Mouse (Mus musculus): Measurements from ENCODE around the gene Vmn1r55. TPM values are rescaled to one million over a fixed set of nuclear protein-coding genes. Genes with fewer than 3 reads are reported as not detected.
A peak's percentile ranks its signal among the peaks of the same experiment; 100 is the strongest.
"Not testable (repeated sequence)": the region's sequence is repeated elsewhere in the genome, so short reads cannot be mapped to it uniquely, and the experiment has no call there.

Vmn1r55 gene
- polyA plus RNA-seq, 1 experiment from 2014 or later = 0.04 TPM

- Histone ChIP-seq H3K27me3 (ENCODE audit: control insufficient read depth, insufficient read depth, low read length) (no peaks in the 10 kb centered on the region), H3K4me2 (ENCODE audit: low read depth, low read length) (no peak overlapping the region), H3K9me3 (ENCODE audit: control insufficient read depth, low read length) (no peaks in the 10 kb centered on the region), H3K4me3 (ENCODE audit: low read depth, low read length) (no peak overlapping the region), H3K9ac (replicated peaks; ENCODE audit: low read depth, low read length) (no peak overlapping the region), H3K4me1 (ENCODE audit: control insufficient read depth, insufficient read depth, low read length) (peaks cover 12% of the 10 kb centered on the region; the same call in 1 of the 2 replicates), H3K27ac (ENCODE audit: low read depth, low read length) (no peak overlapping the region), H3K36me3 (ENCODE audit: control insufficient read depth, insufficient read depth, low read length) (0 out of 2 replicates have a peak, but pooled peaks cover 7% of the 10 kb centered on the region)
- ATAC-seq (ENCODE audit: low read depth) = no peak
- WGBS = 92% methylated on average over 1 of the region's 1 CpGs
Measured at GRCm38 (mm10) chr7:5085512-5085911, 64.0 kb downstream of the Vmn1r55 start.

DNA sequence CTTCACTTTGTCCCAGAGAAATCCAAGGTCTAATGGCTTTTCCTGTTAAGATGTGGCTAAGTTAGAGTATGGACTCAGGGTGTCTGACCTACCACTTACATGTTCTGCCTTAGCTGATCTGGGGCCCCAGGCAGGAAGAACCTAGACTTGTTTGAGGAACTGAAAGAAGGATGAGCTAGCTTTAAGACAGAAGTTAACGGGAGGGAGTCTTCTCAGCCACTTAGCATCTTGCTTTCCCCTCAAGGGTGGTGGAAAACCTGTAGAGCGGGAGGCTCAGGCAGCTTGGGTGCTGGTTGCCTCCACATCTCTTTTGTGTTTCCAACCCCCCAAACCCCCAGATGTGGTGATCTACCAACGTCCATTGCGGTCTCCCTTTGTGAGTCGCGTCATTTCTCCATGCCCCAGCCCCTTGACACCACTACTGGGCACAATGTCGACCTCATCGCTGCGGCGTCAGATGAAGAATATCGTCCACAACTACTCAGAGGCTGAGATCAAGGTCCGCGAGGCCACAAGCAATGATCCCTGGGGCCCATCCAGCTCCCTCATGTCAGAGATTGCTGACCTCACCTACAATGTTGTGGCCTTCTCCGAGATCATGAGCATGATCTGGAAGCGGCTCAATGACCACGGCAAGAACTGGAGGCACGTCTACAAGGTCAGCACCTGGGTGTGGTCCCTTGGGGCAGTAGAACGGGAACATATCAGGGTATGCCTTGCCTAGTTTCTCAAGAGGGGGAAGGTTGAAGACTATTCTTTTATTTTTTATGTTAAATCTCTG lies 66.0 kb downstream of the Vmn1r55 start:
- H3K27ac ChIP-seq (ENCODE audit: low read depth, low read length) = no peak overlapping the region
- H3K9me3 ChIP-seq (ENCODE audit: control insufficient read depth, low read length) = no peaks in the 10 kb centered on the region
- H3K27me3 ChIP-seq (ENCODE audit: control insufficient read depth, insufficient read depth, low read length) = no peaks in the 10 kb centered on the region; the same call in 1 of the 2 replicates
- 96% methylated on average over 18 of the region's 18 CpGs for WGBS
- no peak overlapping the region for H3K9ac ChIP-seq (replicated peaks; ENCODE audit: low read depth, low read length)
- no peak overlapping the region for H3K4me2 ChIP-seq (ENCODE audit: low read depth, low read length)
- 0 out of 2 replicates have a peak, but pooled peaks cover 6% of the 10 kb centered on the region for H3K36me3 ChIP-seq (ENCODE audit: control insufficient read depth, insufficient read depth, low read length)
- H3K4me1 ChIP-seq (ENCODE audit: control insufficient read depth, insufficient read depth, low read length) = peaks cover 12% of the 10 kb centered on the region; the same call in 1 of the 2 replicates
- no peak for ATAC-seq (ENCODE audit: low read depth)
- H3K4me3 ChIP-seq (ENCODE audit: low read depth, low read length) = no peak overlapping the region

GRCm38 (mm10) chr7:5081939-5082338 lies 67.5 kb downstream of the Vmn1r55 start:
- WGBS = 97% methylated on average over 2 of the region's 2 CpGs
- Histone ChIP-seq H3K4me3 (ENCODE audit: low read depth, low read length) (no peak overlapping the region), H3K36me3 (ENCODE audit: control insufficient read depth, insufficient read depth, low read length) (peaks cover 22% of the 10 kb centered on the region), H3K9me3 (ENCODE audit: control insufficient read depth, low read length) (no peaks in the 10 kb centered on the region), H3K27ac (ENCODE audit: low read depth, low read length) (no peak overlapping the region), H3K27me3 (ENCODE audit: control insufficient read depth, insufficient read depth, low read length) (no peaks in the 10 kb centered on the region; the same call in 1 of the 2 replicates), H3K4me2 (ENCODE audit: low read depth, low read length) (peak overlapping the region; percentile 14; the same call in 1 of the 2 replicates), H3K4me1 (ENCODE audit: control insufficient read depth, insufficient read depth, low read length) (peaks cover 12% of the 10 kb centered on the region; the same call in 1 of the 2 replicates), H3K9ac (replicated peaks; ENCODE audit: low read depth, low read length) (no peak overlapping the region)
- ATAC-seq (ENCODE audit: low read depth) = no peak

DNA sequence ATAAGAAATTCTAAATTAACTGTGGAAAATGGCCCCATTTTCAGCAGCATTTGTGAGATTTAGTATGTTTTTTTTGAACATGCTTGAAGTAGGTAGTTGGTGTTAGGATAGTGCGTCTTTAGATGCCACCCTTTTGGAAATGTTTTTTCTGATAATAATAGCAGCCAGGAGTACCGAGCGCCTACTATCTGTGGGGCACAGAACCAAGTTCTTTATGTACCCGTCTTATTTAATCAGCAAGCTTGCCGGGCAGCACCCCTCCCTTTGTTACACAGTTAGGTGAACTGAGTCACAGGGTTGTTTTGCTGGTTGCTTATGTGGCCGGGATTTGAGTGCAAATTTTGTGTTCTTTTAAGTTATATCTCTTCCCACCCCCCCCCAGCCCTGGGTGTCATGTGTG lies 68.2 kb downstream of the Vmn1r55 start:
- Histone ChIP-seq H3K4me2 (ENCODE audit: low read depth, low read length) (peak overlapping the region; percentile 71), H3K4me1 (ENCODE audit: control insufficient read depth, insufficient read depth, low read length) (peaks cover 12% of the 10 kb centered on the region; the same call in 1 of the 2 replicates), H3K27ac (ENCODE audit: low read depth, low read length) (no peak overlapping the region), H3K27me3 (ENCODE audit: control insufficient read depth, insufficient read depth, low read length) (no peaks in the 10 kb centered on the region; the same call in 1 of the 2 replicates), H3K9me3 (ENCODE audit: control insufficient read depth, low read length) (no peaks in the 10 kb centered on the region), H3K36me3 (ENCODE audit: control insufficient read depth, insufficient read depth, low read length) (peaks cover 29% of the 10 kb centered on the region), H3K9ac (replicated peaks; ENCODE audit: low read depth, low read length) (peak overlapping the region; percentile 94; the same call in 1 of the 2 replicates), H3K4me3 (ENCODE audit: low read depth, low read length) (peak overlapping the region; percentile 93)
- WGBS = 78% methylated on average over 6 of the region's 6 CpGs
- ATAC-seq (ENCODE audit: low read depth) = no peak

DNA sequence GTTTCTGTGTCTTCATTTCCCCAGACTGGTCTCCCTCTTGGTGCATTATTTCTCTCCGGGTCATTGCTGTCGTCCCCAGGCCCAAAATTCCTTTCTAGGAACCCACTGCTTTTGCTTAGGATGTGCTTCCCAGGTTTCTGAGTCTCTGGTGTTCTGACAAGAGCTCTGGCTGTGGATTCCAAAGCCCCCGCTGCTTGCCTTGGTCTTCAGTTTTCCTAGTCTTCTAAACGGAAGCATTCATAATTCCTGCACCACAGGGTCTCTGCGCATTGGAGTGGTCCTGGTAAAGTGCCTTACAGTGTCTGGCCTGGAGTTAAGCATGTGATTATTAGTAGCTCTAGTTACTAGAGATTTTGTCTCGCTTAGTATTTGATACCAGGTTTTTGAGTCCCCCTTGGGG lies 68.7 kb downstream of the Vmn1r55 start:
- Histone ChIP-seq H3K36me3 (ENCODE audit: control insufficient read depth, insufficient read depth, low read length) (peaks cover 32% of the 10 kb centered on the region), H3K4me1 (ENCODE audit: control insufficient read depth, insufficient read depth, low read length) (peaks cover 12% of the 10 kb centered on the region; the same call in 1 of the 2 replicates), H3K27ac (ENCODE audit: low read depth, low read length) (peak overlapping the region; percentile 90; the same call in 1 of the 2 replicates), H3K4me3 (ENCODE audit: low read depth, low read length) (peak overlapping the region; percentile 93), H3K9me3 (ENCODE audit: control insufficient read depth, low read length) (no peaks in the 10 kb centered on the region), H3K4me2 (ENCODE audit: low read depth, low read length) (peak overlapping the region; percentile 71), H3K9ac (replicated peaks; ENCODE audit: low read depth, low read length) (peak overlapping the region; percentile 94), H3K27me3 (ENCODE audit: control insufficient read depth, insufficient read depth, low read length) (no peaks in the 10 kb centered on the region; the same call in 1 of the 2 replicates)
- 20% methylated on average over 6 of the region's 6 CpGs for WGBS
- ATAC-seq (ENCODE audit: low read depth) = no peak

- Histone ChIP-seq H3K4me2 (ENCODE audit: low read depth, low read length) (peak within 1 kb of the TSS; percentile 71), H3K4me1 (ENCODE audit: control insufficient read depth, insufficient read depth, low read length) (peaks cover 12% of the 10 kb centered on the region; the same call in 1 of the 2 replicates), H3K9ac (replicated peaks; ENCODE audit: low read depth, low read length) (peak within 1 kb of the TSS; percentile 94), H3K9me3 (ENCODE audit: control insufficient read depth, low read length) (no peaks in the 10 kb centered on the region), H3K27me3 (ENCODE audit: control insufficient read depth, insufficient read depth, low read length) (no peaks in the 10 kb centered on the region; the same call in 1 of the 2 replicates), H3K4me3 (ENCODE audit: low read depth, low read length) (peak within 1 kb of the TSS; percentile 93), H3K36me3 (ENCODE audit: control insufficient read depth, insufficient read depth, low read length) (peaks cover 38% of the 10 kb centered on the region), H3K27ac (ENCODE audit: low read depth, low read length) (peak within 1 kb of the TSS; percentile 90)
- under 1% methylated on average over 77 of the region's 81 CpGs for WGBS
- peak; percentile 98 for ATAC-seq (ENCODE audit: low read depth)
Measured at GRCm38 (mm10) chr7:5080010-5080751, 69.3 kb downstream of the Vmn1r55 start, which contains the start of gene Epn1. Gene Epn1, plus strand, starts transcription at chr7:5080235.

- not testable (repeated sequence) for H3K9me3 ChIP-seq (ENCODE audit: control insufficient read depth, low read length); H3K27me3 ChIP-seq (ENCODE audit: control insufficient read depth, insufficient read depth, low read length)
- Histone ChIP-seq H3K4me2 (ENCODE audit: low read depth, low read length) (peak overlapping the region; percentile 71), H3K4me1 (ENCODE audit: control insufficient read depth, insufficient read depth, low read length) (peaks cover 12% of the 10 kb centered on the region; the same call in 1 of the 2 replicates), H3K9ac (replicated peaks; ENCODE audit: low read depth, low read length) (peak overlapping the region; percentile 32; the same call in 1 of the 2 replicates), H3K4me3 (ENCODE audit: low read depth, low read length) (peak overlapping the region; percentile 93), H3K36me3 (ENCODE audit: control insufficient read depth, insufficient read depth, low read length) (peaks cover 39% of the 10 kb centered on the region), H3K27ac (ENCODE audit: low read depth, low read length) (peak overlapping the region; percentile 90)
- 50% methylated on average over 9 of the region's 13 CpGs for WGBS
- peak; percentile 61 for ATAC-seq (ENCODE audit: low read depth)
Measured at GRCm38 (mm10) chr7:5079365-5080009, 70.0 kb downstream of the Vmn1r55 start.
